14 mouse cellular contexts compared by ENCODE assay signal in the genomic region with DNA sequence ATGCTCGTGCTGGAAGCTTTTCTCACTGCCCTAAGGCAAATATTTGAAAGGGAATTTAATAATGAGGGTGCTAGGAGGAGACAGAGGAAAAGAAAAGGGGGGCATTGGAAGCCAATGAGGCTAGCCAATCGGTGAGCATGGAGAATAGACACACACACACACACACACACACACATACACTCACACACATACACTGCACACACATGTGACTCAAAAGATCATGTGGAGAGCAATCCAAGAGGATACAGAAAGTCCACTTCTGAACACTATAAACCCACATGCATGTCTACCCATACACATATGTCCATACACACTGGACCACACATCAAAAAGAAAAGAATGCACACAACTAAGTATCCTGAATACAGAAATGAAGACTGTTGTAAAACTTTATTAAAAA.
"Had no signal": no experiment of that assay in that cellular context is flagged by ENCODE, and none has a peak within 500 bp of the region (broad histone marks: within the 10 kb centered on the region; RNA-seq: fewer than 3 reads in every experiment).

No protein-coding gene starts in this region.

- DNase-seq: kidney, adult 2 months; kidney, postnatal 25 days; layer of hippocampus, adult 9-11 months; liver, embryonic 13.5 days; lung, adult 2 months; lung, postnatal 14 days; lung, postnatal 4 days; thymus, adult 2 months; thymus, postnatal 14 days; thymus, postnatal 4 days had no signal

- H3K4me1 ChIP-seq: liver, embryonic 13.5 days had no signal

- H3K9me3 ChIP-seq: liver, embryonic 13.5 days had no signal

- ATAC-seq: intestine, postnatal 0 days had no signal

- H3K4me3 ChIP-seq: layer of hippocampus, adult 2 months; liver, embryonic 13.5 days; myocyte had no signal

- H3K27me3 ChIP-seq: liver, embryonic 13.5 days had no signal

- H3K27ac ChIP-seq: kidney, postnatal 0 days; layer of hippocampus, adult 2 months; liver, embryonic 13.5 days had no signal

- H3K4me2 ChIP-seq: liver, embryonic 13.5 days had no signal

- H3K36me3 ChIP-seq: liver, embryonic 13.5 days had no signal

- H3K9ac ChIP-seq: liver, embryonic 13.5 days had no signal
